Mouse (Mus musculus): ENCODE measurements at regions not wholly inside any gene's neighbourhood (a gene's known extent, or its start where the extent isn't known, plus 50 kb on each side); places are given as distances from the start of the nearest gene placed in this dataset.
"Not testable (repeated sequence)": the region's sequence is repeated elsewhere in the genome, so short reads cannot be mapped to it uniquely, and the experiment has no call there.

DNA sequence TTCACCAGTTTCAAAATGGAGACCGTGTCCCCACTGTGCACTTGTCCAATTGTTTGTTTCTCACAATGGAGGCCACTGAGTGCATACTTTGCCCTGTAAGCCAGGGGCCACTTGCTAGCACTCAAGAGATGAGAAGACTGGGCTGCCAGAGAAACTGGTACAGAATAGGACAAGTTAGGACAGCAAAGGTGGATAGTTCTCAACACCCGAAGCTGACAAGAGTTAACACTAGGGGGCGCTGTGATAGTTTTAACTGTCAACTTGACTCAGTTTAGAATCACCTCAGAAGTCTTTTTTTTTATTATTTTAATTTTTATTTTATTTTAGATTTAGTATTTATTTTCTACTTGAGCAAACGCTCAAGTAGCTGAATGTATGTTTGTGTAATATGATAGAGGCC lies 188.2 kb upstream of the Asap2 start:
- not testable (repeated sequence) for DNase-seq (ENCODE audit: low read depth)

DNA sequence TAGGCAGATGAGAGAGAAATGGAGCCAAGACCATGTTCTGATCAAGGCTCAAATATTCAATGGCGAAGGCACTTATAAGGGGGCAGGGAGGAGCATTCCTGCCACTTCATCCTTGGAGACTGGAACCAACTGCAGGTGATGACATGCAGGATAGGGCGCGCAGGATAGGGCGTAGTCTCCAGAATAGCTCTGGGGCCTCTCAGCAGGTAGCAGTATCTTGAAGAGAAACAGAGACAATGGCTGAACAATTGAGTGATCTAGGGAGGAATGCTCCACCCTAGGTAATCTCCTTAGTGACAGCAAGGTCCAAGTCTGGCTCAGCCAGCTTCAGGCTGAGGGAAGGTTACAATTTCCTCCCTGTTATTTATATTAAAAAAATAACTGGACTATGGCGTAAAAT lies 184.8 kb upstream of the Asap2 start:
- DNase-seq (ENCODE audit: low read depth): not testable (repeated sequence)

DNA sequence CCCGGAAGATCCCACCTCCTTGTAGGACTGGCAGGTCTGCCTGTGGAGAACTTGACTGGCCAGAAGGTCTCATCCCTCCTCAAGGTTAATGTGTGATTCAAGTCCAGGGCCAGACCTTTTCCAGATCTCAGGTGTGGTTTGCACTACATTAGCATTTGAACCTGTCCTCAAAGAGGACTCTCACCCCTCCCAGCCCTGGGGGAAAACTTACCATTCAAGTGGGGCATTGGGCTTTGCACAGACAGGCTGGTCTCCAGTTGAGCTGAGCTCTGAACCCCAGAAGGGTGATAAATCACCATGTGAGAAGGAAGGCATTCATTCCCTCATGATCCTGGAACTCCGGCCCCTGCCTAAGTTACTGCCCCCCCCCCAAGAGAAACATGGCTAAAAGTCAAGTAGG lies 183.6 kb upstream of the Asap2 start:
- no peak for DNase-seq (ENCODE audit: low read depth)

DNA sequence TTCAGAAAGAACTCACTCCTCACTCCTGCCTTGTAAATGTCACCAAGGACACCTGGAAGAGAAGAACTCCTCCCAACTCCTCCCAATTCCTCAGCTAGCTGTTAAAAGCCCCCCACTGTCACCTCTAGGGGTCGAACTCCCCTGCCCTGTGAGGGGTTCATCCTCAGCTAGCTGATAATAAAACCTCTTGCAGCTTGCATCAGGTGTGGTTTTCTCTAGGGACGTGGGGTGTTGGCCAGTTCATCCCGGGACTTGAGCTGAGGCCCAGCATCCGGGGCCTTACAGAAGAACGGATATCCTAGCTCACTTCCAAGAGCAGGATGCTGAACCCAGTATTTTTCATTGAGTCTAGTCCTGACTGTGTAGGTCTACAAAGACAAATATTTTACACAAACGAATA lies 176.4 kb upstream of the Asap2 start:
- not testable (repeated sequence) for DNase-seq (ENCODE audit: low read depth)

DNA sequence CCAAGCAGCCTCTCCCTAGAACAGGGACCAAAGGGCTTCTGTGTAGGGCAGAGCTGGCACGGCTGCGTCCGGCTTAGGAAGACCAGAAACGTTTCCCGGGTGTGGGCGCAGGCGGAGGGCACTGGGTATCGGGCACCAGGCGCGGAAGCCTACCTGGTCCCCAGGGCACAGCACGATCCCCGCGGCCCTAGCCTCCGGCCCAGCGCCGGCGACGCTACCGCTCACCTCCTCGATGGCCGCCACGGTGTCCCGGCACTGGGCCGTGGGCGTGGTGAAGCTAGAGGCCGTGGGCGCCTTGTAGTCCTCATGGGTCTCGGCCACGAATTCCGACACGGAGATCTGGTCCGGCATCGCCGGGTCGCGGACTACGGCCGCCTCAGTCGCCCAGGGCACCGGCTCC lies 175.1 kb upstream of the Asap2 start:
- not testable (repeated sequence) for DNase-seq (ENCODE audit: low read depth)

DNA sequence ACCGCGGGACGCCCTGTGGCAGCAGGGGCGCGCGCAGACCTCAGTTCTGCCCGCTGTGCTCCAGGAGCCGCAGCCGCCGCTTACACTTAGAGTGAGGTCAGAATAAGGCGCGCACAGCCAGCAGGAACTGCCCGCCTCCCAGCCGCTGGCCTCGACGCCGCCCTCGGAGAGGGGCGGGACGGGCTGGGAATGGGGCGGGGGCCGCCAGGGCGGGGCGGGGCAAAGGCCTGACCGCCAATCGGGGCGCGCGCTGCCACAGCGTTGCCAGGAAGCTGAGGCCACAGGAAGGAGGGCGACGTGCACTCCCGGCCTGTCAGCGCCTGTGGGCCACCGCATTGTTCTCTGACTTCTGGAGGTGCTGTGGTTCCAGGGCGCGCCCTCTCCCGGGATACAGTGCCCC lies 174.7 kb upstream of the Asap2 start:
- DNase-seq (ENCODE audit: low read depth): no peak

DNA sequence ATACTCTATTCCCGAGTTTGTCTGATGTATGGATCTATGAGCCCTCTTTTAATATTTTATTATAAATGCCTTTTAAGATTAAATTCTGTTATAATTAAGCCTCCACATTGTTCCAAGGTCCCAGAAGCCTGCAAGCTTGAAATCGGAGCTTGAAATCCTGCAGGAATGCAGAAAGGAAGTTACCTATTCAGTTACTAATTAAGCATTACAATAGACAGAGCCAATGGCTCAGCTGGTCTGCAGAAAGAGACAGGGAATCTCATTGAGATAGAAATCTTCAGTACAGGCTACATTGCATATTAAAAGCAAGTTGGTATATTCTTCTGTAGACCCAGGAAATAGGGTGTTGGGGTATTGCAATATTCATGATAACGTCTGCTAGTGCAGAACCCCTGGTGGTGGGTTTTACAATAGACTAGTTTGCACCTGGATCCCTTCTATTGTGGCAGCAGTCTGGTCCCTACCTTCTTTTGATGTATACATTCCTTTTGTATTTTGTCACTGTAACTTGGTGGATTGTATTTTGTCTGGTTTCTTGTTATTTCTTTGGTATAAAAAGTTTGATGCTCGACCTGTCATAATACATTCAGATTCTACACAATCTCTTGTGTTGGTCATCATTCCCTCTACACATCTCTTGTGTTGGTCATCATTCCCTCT lies 146.5 kb upstream of the Asap2 start:
- not testable (repeated sequence) for DNase-seq (ENCODE audit: low read depth)

DNA sequence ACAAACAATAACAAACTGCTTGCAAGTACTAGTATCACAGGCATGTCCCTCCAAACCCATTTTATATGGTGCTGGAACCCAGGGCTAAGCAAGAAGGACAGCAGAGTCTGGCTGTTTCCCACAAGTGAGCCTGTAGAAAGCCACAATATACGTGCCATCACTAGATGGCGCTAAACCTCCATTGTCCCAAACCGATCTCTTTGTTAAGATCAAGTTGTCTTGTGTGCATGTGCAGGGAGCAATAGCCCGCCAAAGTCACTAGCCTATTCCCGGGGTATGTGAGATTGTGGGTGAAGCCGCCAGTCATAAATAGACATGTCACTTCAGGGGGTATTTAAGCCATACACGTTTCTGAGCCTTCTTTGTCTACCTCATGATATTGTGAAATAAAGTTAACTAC lies 145.4 kb upstream of the Asap2 start:
- DNase-seq (ENCODE audit: low read depth): peak; percentile 11

DNA sequence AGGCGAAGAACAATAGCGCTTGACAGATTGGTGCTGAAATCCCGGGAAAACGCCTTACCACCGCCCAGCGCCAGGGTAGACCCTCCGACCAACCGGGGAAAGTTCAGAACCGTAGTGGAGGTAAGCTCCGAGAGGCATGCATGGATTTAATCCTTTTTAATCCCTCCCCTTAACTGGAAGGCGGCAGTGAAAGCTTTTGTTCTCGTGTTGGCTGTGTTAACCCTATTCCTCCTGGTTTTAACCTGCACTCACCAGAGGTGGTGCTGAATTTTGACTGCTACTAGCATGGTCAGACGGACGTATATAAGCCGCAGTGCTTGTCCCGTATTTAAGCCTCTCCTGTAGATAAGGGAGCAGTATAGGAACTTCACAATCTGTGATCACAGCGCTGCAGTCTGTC lies 145.0 kb upstream of the Asap2 start:
- no peak for DNase-seq (ENCODE audit: low read depth)

DNA sequence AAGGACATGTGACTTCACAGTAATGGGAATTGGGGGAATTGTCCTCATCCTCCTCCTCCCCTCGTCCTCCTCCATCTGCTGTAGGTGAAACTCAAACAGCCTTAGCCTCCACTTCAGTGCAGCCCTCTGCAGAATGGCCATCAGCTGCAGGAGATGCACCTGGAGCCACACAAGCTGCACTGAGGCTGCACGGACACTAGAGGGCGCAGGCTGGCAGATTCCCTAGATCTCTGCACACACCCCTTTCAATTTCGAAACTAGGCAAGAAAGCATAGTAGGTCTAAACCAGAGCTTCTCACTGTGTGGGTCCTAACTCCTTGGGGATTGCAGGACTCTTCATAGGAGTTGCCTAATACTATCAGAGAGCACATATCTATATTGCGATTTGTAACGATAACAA lies 106.2 kb upstream of the Asap2 start:
- DNase-seq (ENCODE audit: low read depth): not testable (repeated sequence)

DNA sequence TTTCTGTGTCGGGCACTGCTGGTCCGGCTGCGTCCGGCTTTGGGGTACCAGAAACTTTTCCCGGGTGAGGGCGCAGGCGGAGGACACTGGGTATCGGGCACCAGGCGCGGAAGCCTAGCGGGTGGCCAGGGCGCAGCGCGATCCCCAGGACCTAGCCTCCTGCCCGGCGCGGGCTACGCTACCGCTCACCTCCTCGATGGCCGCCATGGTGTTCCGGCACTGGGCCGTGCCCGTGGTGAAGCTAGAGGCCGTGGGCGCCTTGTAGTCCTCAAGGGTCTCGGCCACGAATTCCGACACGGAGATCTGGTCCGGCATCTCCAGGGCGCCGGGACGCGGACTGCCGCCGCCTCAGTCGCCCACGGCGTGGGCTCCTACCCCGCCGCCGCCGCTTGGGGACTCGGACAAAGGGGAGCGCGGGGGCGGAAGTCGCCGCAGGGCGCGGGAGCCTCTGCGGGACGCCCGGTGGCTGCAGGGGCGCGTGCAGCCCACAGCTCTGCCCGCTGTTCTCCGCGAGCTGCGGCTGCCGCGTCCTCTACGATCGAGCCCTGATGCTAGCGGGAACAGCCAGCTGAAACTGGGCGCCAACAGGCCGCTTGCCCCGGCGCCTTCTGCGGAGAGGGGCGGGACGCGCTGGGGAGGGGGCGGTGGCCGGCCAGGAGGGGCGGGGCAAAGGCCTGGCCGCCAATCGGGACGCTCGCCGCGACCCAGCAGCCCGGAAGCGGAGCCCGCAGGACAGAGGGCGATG lies 69.4 kb upstream of the Asap2 start:
- peak; percentile 76 for DNase-seq (ENCODE audit: low read depth)

DNA sequence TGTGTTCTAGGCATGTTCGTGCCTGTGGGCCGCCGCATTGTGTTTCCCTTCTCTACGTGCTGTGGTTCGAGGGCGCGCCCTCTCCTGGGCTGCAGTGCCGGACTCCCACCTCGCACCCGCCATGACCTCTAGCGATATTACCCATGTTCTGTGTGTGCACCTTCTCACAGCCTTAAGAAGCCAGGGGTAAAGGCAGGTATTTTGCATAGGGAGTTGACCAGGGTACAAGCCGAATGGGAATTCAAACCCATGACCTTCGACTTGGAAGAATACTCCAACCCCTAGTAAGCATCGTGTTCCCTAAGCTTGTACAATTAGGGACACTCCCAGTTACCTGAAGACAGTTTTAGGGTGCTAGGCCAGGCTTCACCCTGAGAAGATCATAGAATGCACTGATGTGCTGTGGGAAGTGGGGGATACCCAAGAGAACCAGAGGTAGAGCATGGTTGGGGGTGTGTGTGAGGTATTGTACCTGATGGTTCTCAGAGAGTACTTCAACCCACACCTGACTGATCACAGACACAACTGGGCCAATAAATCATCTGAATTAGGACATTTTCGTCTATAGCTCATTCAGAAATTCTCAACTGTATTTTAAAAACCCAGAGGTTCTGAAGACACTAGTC lies 68.7 kb upstream of the Asap2 start:
- not testable (repeated sequence) for DNase-seq (ENCODE audit: low read depth)

DNA sequence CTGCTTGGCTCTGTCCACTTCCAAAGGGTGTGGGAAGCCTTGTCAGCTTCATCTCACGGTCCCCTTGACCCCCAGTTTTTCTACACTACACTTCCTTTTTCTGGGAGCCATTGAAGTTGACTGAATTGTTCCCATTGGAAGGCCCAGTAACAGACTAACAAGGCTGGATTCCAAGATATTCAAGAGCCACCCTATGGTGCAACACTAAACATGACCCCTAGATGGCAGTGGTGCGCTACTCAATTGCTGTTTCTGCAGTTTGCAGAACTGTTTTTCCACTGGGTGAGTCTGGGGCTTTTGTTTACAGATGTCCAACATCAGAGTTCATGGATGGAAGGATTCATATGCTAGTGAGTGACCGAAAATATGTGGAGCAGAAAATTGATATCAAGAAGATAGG lies 61.3 kb upstream of the Asap2 start:
- DNase-seq (ENCODE audit: low read depth): peak; percentile 38

Data from NIH3T3 (cell line).